Mouse (Mus musculus) splenic B cell, adult 2 months (primary cell): ENCODE data around the gene Rtp1.

Source experiments
- DNase-seq: peaks from one replicate; pipeline ENCODE4 v3.0.0-alpha.2; 2011; ENCODE audit warnings: low read depth, low spot score
- H3K27me3 ChIP-seq: 2 replicates; pipeline ENCODE4 v1.6.1; 2012; ENCODE audit warnings: mild to moderate bottlenecking, low read length, moderate library complexity, mixed read lengths; ENCODE audit not compliant: control insufficient read depth, poor library complexity, insufficient read depth, severe bottlenecking
- H3K36me3 ChIP-seq: 2 replicates; pipeline ENCODE4 v1.6.1; 2012; ENCODE audit warnings: mild to moderate bottlenecking, low read length, moderate library complexity, mixed read lengths; ENCODE audit not compliant: control insufficient read depth, poor library complexity, insufficient read depth, severe bottlenecking

Rtp1 gene

DNA sequence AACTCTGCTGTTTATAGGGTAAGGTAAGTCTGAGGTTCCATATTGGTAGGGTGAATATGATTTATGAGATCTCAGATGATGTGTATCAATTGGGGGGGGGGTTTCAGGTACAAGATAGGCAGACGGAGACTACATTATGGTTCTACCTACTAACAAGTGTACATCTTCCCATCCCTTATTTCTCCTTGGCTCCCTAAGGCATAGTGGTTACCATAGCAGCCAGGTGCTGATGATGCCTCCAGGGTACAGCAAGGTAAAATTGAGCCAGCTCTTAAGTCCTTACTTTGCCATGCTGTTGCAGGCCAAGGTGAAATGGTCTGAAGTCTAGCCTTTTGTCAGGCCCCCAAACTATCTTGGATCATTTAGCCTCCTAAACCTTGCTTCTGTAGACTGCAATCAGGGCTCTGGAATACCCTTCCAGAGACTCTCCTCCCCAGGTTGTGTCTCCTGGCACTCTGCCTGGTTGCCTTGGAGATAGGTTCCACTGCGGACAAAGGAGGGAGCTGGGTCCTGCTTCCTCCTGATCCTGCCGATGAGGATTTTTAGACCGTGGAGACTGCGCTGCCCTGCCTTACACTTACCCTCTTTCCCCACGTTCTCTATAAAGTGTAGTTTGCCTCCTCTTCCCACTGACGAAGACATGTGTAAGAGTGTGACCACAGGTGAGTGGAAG, at the start of gene Rtp1:
Rtp1 (plus strand) TSS at position 487 of the 673 bp plus-strand sequence.
- no peak for DNase-seq
- H3K36me3 ChIP-seq = no peaks in the 10 kb centered on the region
- no peaks in the 10 kb centered on the region for H3K27me3 ChIP-seq

DNA sequence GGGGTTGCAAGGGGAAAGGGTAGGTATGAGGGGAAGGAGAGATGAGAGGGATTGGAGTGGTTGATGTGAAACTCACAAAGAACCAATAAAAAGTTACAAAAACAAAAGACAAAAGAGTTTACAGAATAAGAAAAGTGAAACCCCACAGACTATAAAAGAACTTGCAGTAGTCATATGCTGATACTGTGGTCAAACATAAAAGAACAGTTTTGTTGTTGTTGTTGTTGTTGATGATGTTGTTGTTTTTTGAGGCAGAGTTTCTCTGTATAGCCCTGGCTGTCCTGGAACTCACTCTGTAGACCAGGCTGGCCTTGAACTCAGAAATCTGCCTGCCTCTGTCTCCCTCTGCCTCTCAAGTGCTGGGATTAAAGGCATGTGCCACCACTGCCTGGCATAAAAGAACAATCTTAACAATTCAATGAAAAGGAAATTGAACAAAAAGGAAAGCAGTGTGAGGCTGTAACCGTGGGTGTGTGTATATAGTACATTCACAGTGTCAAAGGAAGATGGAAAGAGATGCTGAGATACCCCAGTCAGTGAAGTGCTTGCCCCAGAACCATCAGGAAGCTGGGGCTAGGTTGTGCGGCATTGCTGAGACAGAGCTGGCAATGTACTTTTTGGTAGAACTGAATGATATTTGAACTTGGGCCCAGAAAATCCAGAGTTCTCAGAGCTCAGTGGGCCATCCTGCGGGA, 49.2 kb upstream of the Rtp1 start:
- DNase-seq = no peak
- Histone ChIP-seq H3K36me3 (no peaks in the 10 kb centered on the region), H3K27me3 (no peaks in the 10 kb centered on the region)

DNA sequence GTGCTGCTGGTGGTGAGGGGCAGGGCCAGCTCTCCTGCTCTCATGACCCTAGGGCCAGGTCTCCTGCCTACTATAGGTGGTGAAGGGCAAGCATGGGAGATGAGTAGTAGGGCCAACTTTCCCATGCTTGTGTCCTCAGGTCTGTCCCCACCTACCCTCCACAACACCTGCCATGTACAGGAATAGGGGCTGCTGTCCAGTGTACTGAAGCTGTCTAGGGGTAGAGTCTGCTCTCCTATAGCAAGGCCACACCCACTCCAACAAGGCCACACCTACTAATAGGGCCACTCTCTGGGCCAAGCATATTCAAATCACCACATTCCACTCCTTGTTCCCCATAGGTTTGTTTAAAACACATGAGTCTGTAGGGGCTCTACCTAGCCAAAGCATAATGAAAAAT, 44.6 kb upstream of the Rtp1 start:
- Histone ChIP-seq H3K36me3 (no peaks in the 10 kb centered on the region), H3K27me3 (no peaks in the 10 kb centered on the region)
- DNase-seq = no peak

DNA sequence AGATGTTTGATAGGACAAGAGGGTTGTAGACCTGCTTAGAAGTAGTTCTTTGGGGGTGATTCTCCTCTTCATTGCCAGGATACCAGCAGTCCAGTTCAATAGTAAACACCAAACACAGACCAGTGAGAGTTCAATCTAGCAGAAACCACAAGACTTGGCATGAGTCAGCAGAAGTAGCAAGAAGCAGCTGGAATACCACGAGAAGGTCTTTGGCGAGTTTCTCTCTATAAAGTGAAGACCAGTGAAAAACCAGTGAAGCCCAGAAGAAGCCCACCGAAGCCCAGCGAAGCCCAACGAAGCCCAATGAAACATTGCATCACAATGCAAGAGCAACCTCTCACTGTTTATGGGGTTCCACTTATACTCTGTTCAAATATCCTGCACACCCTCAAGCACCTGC, 31.0 kb upstream of the Rtp1 start:
- no peaks in the 10 kb centered on the region for H3K27me3 ChIP-seq
- no peaks in the 10 kb centered on the region for H3K36me3 ChIP-seq
- no peak for DNase-seq

DNA sequence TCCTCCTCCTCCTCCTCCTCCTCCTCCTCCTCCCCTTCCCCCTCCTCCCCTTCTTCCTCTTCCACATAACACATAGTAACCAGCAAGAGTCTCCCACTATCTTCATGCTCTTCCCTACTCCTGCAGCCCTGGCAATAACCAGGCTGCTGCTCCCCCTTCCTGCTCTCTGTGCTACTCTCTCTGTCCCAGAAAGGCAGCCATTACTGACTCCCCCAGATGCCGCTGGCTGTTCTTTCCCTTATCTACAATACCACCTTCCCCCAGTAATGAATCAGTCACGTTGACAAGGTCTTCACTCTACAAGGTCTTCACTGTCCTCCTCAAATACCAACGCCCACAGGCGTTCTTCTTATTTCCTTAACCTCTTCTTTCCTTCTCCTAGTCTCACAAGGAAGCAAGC, 27.5 kb upstream of the Rtp1 start:
- no peaks in the 10 kb centered on the region for H3K27me3 ChIP-seq
- no peak for DNase-seq
- H3K36me3 ChIP-seq = no peaks in the 10 kb centered on the region

DNA sequence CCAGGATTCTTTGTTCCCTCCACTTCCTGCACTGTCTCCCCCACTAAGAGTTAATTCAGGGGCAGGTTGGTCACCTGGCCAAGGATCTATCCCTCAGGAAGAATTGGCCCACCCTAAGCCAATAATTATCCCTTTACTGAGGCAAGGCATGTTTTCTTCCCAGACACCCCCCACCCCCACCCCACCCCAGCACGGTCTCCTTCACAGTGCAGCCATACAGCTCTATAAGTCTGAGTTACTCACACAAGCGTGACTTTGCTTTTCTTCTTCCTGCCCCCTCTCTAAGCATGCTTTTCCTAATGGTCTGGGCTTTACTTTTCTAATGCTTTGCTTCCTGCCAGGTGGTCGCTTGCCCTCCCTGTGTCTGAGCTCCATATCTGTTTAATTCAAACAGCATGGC, 27.0 kb upstream of the Rtp1 start:
- H3K36me3 ChIP-seq = no peaks in the 10 kb centered on the region
- no peaks in the 10 kb centered on the region for H3K27me3 ChIP-seq
- no peak for DNase-seq

DNA sequence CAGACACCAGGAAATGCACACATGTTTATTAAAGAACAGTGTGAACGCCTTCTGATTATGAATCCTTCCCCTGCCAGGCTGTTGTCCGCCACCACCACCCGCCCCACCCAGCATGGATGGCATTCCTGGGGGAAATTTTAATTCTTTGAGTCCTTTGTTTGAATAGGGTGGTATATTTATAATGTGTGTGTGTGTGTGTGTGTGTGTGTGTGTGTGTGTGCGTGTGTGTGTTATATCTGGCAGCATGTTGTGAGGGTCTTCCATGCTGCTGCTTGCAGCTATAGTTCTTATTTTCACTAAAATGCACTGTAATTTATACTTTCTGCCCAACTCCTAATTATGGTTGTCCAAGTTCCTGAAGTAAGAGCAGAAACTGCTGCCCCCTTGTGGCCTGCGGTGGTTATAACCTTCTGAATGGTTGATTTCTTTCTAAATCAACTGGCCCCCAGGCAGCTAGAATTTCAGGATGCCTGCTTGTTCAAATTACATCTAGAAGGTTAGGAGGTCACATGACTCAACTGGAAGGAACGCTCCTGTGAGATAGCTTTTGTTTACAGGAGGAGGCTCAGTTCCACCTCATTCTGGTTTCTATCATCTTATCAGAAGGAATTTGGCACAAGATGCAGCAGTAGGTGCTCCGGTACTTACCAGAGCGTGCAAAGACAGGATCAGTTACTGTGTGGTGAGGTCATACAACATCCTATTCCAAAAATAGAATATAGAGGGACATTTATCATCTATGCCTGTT, 25.8 kb upstream of the Rtp1 start:
- Histone ChIP-seq H3K27me3 (no peaks in the 10 kb centered on the region), H3K36me3 (no peaks in the 10 kb centered on the region)
- DNase-seq = peak; percentile 86

DNA sequence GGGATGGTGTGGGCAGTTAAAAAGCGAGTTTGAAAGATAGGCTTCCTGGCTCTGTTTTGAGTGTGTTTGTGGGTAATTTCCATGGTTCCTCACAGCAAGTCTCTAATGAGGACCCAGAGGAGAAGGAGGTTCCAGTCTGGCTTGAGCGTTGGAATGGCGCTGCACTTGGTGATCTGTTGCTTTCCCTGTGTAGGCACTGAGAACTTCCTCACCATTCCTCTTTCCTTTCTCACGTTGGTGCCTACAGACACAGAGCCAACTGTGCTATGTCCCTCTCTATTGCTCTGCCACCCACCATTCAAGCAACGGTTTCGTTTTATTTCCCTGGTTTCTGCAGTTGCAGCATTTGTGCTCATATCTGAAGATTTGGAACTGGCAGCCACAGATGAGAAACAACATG, 16.0 kb upstream of the Rtp1 start:
- no peak for DNase-seq

DNA sequence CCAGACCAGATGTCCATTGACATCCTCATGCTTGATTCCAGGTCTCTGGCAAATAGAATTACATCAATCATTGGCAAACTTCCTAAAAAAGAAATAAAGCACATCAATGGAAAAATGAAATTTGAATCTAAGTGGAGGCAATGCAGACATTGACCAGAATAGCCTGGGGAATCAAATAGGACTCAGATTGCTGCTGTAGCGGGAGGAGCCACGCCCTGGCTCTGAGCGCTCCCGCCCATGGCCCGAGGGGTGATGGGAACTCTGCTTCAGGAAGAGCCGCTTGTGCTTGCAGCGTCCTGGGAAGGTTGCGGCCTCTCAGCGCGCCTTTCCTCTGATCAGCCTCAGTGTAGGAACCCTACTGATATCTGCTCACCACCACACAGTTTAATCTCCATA, 12.7 kb upstream of the Rtp1 start:
- no peak for DNase-seq
- no peaks in the 10 kb centered on the region for H3K36me3 ChIP-seq

More for the DNA sequence above, 16.0 kb upstream of the Rtp1 start:
- no peaks in the 10 kb centered on the region for H3K36me3 ChIP-seq
- H3K27me3 ChIP-seq = no peaks in the 10 kb centered on the region

DNA sequence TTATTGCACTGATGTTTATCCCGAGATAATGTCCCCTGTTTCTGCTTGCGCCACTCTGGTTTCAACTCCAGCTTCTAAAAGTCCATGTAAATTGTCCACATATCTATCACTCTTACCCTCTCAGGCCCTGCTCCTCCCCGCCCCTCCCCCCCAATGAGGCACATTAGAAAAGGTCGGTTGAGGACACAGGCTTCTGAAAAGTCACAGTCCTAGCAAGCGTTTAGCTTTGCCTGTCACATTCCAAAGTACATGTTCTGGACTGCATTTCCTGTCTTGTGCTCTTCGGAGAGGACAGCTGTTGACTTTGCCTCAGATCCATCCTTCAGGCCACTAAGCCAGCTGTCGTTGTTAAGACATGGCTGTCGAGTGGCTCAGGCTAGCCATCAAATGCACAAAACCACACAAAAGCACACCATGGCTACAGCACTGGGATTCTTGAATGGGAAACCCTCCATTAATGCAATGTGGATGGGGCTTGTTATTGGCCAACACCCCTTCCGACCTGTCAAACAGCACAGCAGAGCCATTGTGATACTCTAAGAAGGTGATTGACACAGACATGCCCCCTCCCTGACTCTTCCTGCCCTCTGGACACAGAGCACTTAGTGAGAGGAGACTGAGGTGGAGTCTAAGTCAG, 12.2 kb upstream of the Rtp1 start:
- no peak for DNase-seq
- Histone ChIP-seq H3K36me3 (no peaks in the 10 kb centered on the region), H3K27me3 (no peaks in the 10 kb centered on the region)

More for the DNA sequence above, 12.7 kb upstream of the Rtp1 start:
- no peaks in the 10 kb centered on the region for H3K27me3 ChIP-seq

DNA sequence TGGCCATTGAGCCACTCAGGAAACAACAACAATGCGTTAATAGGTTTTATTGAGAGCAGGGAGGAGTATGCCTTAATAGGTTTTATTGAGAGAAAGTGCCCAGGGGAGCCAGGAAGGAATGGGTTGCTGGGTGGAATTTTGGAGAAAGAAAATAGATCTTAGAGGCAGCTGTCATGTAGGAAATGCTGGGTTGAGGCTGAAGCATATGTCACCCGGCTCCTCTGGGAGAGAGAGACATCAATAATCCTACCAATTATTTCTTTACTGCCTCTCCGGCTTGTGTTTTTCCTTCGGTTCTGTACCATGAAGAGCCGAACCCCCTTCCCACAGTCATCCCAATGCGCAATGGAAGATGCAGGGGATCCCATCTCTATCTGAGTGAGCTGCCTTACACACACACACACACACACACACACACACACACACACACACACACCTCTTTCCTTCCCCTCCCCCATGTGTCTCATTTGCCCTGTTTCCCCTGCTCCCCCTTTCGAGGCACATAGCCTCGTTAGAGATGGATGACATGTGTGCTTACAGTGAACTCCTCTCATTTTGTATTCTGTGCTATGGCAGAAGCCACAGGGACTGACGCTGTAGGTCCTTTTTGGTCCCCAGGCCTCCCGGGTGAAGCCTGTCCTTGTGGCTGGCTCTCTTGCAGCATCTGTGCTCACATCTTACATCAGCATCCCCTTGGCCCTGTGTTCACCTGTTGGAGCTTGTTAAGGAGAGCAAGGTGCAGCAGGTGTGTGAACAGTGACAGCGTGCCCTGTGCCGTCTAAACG, 11.3 kb upstream of the Rtp1 start:
- Histone ChIP-seq H3K36me3 (no peaks in the 10 kb centered on the region), H3K27me3 (no peaks in the 10 kb centered on the region)
- DNase-seq = no peak

DNA sequence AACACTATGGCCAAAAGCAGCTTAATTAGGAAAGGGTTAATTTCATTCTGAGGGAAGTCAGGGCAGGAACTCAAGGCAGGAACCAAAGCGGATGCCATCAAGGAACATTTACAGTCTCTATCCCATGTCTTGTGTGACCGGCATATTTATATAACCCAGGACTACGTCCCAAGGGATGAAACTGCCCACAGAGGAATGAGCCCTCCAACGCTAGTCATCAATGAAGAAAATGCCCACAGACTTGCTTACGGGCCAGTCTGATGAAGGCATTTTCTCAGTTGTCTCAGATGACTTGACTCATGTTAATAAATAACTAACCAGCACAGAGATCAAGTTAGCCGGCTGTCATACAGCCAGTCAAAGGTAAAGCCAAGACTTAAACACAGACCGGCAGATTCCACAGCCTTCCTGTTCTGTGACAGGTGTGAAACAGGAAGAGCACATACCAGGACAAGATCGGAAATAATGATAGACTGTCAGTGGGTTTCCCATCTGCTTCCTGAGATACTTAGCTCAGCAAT, 9.3 kb upstream of the Rtp1 start:
- Histone ChIP-seq H3K27me3 (no peaks in the 10 kb centered on the region), H3K36me3 (no peaks in the 10 kb centered on the region)
- DNase-seq = no peak

DNA sequence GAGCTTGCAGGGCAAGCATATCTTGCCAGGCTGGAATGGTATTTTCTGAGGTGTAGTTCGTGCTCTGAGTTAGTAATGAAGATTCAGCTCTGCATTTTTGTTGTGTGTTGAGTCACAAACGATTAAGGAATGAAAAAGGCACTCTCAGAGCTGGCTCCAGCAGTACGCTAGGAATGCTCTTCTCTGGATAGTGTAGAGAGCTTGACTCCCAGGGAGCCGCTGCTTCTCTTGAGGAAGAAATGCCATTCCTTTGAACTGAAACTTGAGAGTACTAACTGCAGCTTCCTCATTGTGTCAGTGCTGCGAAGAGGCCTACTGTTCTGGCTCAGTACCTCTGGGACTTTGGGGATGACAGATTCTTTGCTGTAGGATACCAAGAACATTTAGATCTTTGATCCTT, 5.1 kb upstream of the Rtp1 start:
- H3K27me3 ChIP-seq = no peaks in the 10 kb centered on the region
- no peaks in the 10 kb centered on the region for H3K36me3 ChIP-seq
- no peak for DNase-seq

DNA sequence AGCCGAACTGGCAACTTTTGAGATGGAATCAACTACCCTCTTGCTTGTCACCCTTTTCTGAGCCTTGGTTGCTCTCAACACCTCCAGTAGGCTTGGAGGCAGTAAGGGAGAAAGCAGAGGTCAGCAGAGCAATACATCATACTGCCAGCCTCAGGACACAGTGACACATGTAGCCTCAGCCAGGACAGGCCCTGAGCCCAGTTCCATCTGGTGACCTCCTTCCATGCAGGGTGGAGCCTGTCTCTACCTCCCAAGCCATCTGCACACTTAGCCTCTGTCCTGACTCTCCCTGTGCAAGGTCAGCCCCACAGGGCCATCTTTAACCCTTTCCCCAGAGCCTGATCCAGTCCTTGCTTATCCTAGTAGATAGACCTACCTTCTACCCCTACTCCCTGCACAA, 1.2 kb upstream of the Rtp1 start:
- no peaks in the 10 kb centered on the region for H3K36me3 ChIP-seq
- DNase-seq = no peak
- H3K27me3 ChIP-seq = no peaks in the 10 kb centered on the region
